Mouse (Mus musculus) E14TG2a.4 (cell line): Measurements from ENCODE around the gene Snx13.

Experiments
- CTCF ChIP-seq: conservative IDR thresholded peaks from 2 replicates; pipeline ENCODE4 v1.5.1; 2014; ENCODE audit warnings: low read length
- POU5F1 ChIP-seq: IDR thresholded peaks from 2 replicates; pipeline ENCODE4 v1.6.1; 2014; ENCODE audit warnings: low read length, borderline replicate concordance

- TF ChIP-seq CTCF (peak; percentile 48), POU5F1 (no peak)
Observed at GRCm38 (mm10) chr12:35182675-35183074, 135.7 kb downstream of the Snx13 start.
